Mouse (Mus musculus) C2C12 (cell line): ENCODE measurements around the gene Ints14. TPM values are rescaled to one million over a fixed set of nuclear protein-coding genes. Genes with fewer than 3 reads are reported as not detected.
A peak's percentile ranks its signal among the peaks of the same experiment; 100 is the strongest.

ENCODE experiments used
- H3K27me3 ChIP-seq: one replicate; pipeline ENCODE4 v1.6.1; 2011; ENCODE audit not compliant: control insufficient read depth, insufficient read depth, insufficient read length
- H3K36me3 ChIP-seq: one replicate; pipeline ENCODE4 v1.6.1; 2011; ENCODE audit not compliant: control insufficient read depth, insufficient read depth
- H3K4me3 ChIP-seq: one replicate; pipeline ENCODE4 v1.5.1; 2011; ENCODE audit warnings: mild to moderate bottlenecking, control low read depth; ENCODE audit not compliant: poor library complexity, insufficient read depth, severe bottlenecking
- H3K79me2 ChIP-seq: one replicate; pipeline ENCODE4 v1.6.1; 2011; ENCODE audit not compliant: control insufficient read depth, insufficient read depth
- H3K79me3 ChIP-seq: one replicate; pipeline ENCODE4 v1.6.1; 2011; ENCODE audit warnings: low read depth, control low read depth
- H3ac ChIP-seq: one replicate; pipeline ENCODE3; 2011; ENCODE audit warnings: low read depth; ENCODE audit not compliant: control insufficient read depth, insufficient read length
- CEBPB ChIP-seq: IDR thresholded peaks from one replicate; pipeline ENCODE4 v1.6.1; 2011; ENCODE audit warnings: low read depth, mild to moderate bottlenecking, control low read depth, moderate library complexity
- CTCF ChIP-seq: IDR thresholded peaks from one replicate; pipeline ENCODE4 v1.5.1; 2011; ENCODE audit not compliant: control insufficient read depth, insufficient read depth, insufficient read length
- FOSL1 ChIP-seq: IDR thresholded peaks from one replicate; pipeline ENCODE4 v1.8.0; 2011; ENCODE audit warnings: mild to moderate bottlenecking, low read length; ENCODE audit not compliant: poor library complexity, insufficient read depth, severe bottlenecking
- MAX ChIP-seq: IDR thresholded peaks from one replicate; pipeline ENCODE4 v1.6.1; 2011; ENCODE audit warnings: mild to moderate bottlenecking, control low read depth
- MYOD1 ChIP-seq: IDR thresholded peaks from one replicate; pipeline ENCODE4 v1.6.1; 2011; ENCODE audit warnings: low read depth; ENCODE audit not compliant: control insufficient read depth, insufficient read length
- MYOG ChIP-seq: IDR thresholded peaks from one replicate; pipeline ENCODE4 v1.6.1; 2011; ENCODE audit not compliant: control insufficient read depth, insufficient read length; ENCODE audit errors: extremely low read depth
- USF1 ChIP-seq: IDR thresholded peaks from one replicate; pipeline ENCODE4 v1.6.1; 2011; ENCODE audit warnings: low read depth, mild to moderate bottlenecking, control low read depth, moderate library complexity
- long read RNA-seq, 2 experiments: library from polyadenylated mRNA; unstranded; transcript quantifications; one replicate each; pipeline ENCODE4 v2.0.0; 2019 to 2020
- polyA plus RNA-seq: library from polyadenylated mRNA; unstranded; fragments of >200 nt; fragmentation: generic; extraction: Trizol; gene quantifications from one replicate; pipeline ENCODE4 v1.2.1, GENCODE M21; 2012; ENCODE audit warnings: missing spikeins

Gene Ints14
- polyA plus RNA-seq, result 20.5 TPM
- long read RNA-seq, experiment 1, transcript Ints14-202 (13 exons, 2,820 nt), result major isoform, 12 of 24 reads
- long read RNA-seq, experiment 1, partial matches to known transcripts, result 7 of 24 reads
- long read RNA-seq, experiment 1, other reads (novel, unspliced or antisense), result 2 of 24 reads
- long read RNA-seq, experiment 2, transcript Ints14-201 (13 exons, 2,837 nt), result minor isoform, 13 of 221 reads
- long read RNA-seq, experiment 2, transcript Ints14-202 (13 exons, 2,820 nt), result major isoform, 141 of 221 reads
- long read RNA-seq, experiment 2, partial matches to known transcripts, result 38 of 221 reads
- long read RNA-seq, experiment 2, other reads (novel, unspliced or antisense), result 29 of 221 reads

DNA sequence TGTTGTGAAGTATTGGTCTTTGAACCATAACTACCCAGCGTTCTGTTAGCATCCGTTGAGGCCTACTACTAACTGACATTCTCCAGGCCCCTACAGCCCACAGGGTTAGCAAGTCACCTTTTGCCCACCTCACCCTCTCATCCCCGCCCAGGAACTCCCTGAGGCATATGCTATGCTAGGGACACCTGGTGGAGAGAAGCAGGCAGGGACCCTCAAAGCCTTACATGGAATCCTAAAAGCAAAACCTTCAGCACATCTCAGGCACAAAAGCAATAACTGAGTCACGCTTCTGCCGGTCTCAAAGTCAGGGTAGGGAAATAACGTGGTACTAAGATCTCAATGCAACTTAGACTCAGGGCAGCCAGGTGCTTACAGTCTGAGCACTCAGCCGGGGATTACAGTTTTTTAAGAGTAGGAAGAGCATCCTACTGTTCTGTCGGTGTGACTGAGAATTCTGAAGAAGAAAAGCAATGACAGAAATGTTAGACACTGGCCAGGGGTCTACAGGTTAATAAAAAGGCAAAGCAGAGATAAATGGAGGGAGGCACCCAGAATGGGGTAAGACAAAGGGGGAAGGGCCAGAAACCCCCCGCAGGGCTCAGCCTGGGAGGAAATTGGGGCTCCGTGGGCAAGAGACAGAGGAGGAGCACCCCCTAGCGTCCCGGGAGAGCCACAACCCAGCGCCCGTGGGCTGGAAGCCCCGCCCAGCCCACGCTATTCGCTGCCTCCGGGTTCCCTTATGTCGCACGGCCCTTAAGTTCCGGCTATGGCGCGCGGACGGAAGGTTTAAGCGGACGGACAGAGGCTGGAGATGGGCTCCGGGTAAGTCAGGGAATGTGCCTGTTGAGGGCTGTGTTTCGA is at the start of gene Ints14:
Gene Ints14, plus strand, starts transcription at position 789 of the 861 bp plus-strand sequence.
- H3K36me3 ChIP-seq, result peaks cover 14% of the 10 kb centered on the region
- peaks cover 32% of the 10 kb centered on the region for H3K79me2 ChIP-seq
- peak within 1 kb of the TSS; percentile 43 for H3K4me3 ChIP-seq
- H3K27me3 ChIP-seq, result no peaks in the 10 kb centered on the region
- H3ac ChIP-seq, result peak within 1 kb of the TSS; percentile 90
- H3K79me3 ChIP-seq, result peaks cover 10% of the 10 kb centered on the region
- TF ChIP-seq MYOG (no peak), CTCF (peak; percentile 90), FOSL1 (no peak), MAX (peak; percentile 52)

DNA sequence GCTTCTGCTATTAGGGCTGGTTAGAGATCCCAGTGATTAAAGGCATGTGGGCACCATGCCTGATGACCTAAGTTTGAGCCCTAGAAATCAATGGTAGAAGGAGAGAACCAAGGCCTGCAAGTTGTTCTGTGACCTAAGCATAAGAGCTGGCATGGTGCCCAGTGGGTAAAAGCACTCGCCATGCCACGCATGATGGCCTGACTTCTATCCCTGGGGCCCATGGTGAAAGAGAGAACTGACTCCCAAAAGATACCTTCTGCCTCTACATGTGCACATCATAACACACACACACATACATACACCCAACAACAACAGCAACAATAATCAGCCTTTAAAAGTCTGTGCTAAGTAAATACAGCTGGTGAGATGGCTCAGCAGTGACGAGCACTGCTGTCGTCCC is 47.3 kb upstream of the Ints14 start:
- TF ChIP-seq MAX (no peak), USF1 (no peak), FOSL1 (no peak), CEBPB (no peak), MYOG (no peak)
- Histone ChIP-seq H3K79me3 (no peaks in the 10 kb centered on the region), H3K36me3 (peaks cover 4% of the 10 kb centered on the region), H3K27me3 (no peaks in the 10 kb centered on the region), H3K79me2 (no peaks in the 10 kb centered on the region), H3ac (no peak overlapping the region), H3K4me3 (no peak overlapping the region)

DNA sequence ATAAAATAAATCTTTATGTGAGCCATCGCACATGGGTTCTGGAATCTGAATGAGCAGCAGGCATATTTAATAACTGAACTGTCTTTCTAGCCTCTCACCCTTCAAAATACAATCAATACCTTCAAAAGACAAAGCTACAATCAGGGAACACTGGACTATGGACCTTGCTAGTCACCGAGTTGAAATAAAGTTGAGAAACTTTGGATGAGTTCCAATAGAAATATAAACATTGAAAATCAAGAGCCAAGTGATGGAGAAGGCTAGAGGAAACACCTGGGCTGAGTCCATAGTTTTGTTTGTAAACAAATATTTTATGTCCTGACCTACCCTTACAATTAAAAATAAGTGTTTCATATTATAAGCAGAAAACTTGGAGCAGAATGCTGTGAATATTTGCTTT is 46.7 kb upstream of the Ints14 start:
- Histone ChIP-seq H3K27me3 (no peaks in the 10 kb centered on the region), H3ac (no peak overlapping the region), H3K79me3 (no peaks in the 10 kb centered on the region), H3K79me2 (no peaks in the 10 kb centered on the region), H3K36me3 (peaks cover 4% of the 10 kb centered on the region), H3K4me3 (no peak overlapping the region)
- TF ChIP-seq MYOD1 (no peak), MAX (no peak), CEBPB (no peak), CTCF (no peak)

DNA sequence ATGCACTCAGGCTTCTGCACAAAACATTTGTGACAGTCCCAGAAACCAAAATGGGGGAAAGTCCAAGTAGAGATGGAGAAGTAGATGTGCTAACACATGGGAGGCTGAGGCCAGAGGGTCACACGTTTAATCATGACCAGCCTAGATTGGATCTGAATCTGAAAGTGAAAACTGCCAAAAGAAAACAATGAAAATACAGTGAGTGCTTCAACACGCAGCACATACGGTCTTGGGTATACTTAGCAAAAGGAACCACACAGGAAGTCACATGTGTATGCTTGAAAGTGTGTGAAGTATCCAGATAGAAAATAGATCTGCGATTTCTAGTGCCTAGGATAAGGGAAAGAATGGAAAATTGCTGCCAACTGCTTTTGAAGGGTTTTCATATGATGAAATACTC is 46.1 kb upstream of the Ints14 start:
- no peaks in the 10 kb centered on the region for H3K79me3 ChIP-seq
- no peak overlapping the region for H3ac ChIP-seq
- H3K4me3 ChIP-seq, result no peak overlapping the region
- H3K27me3 ChIP-seq, result no peaks in the 10 kb centered on the region
- H3K36me3 ChIP-seq, result peaks cover 4% of the 10 kb centered on the region
- TF ChIP-seq CTCF, result no peak
- TF ChIP-seq MAX, result no peak
- TF ChIP-seq MYOD1, result no peak
- TF ChIP-seq CEBPB, result no peak
- no peak for TF ChIP-seq USF1
- no peak for TF ChIP-seq FOSL1
- TF ChIP-seq MYOG, result no peak
- no peaks in the 10 kb centered on the region for H3K79me2 ChIP-seq

DNA sequence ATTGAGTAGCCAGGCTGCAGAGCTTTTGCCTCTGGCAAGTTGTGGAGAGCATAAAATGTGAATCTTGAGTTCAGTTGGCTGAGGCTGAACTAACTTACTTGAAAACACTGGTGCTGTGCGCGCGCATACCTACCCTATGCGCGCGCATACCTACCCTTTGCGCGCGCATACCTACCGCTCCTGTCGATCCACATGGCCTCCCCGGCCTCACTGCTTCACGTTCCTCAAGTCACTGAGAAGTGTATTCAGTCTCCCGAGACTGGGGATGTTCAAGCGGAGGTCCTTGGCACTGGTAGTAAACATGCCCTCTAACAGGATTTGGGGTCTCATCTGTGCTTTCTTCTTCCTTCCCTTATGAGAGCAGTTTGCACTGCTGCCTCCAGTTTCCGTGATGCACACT is 42.1 kb upstream of the Ints14 start:
- Histone ChIP-seq H3K79me2 (no peaks in the 10 kb centered on the region), H3K79me3 (no peaks in the 10 kb centered on the region), H3ac (no peak overlapping the region), H3K27me3 (no peaks in the 10 kb centered on the region), H3K36me3 (no peaks in the 10 kb centered on the region), H3K4me3 (no peak overlapping the region)
- TF ChIP-seq CEBPB, result no peak
- no peak for TF ChIP-seq USF1
- TF ChIP-seq MAX, result no peak
- no peak for TF ChIP-seq CTCF
- no peak for TF ChIP-seq MYOD1
- TF ChIP-seq FOSL1, result no peak
- TF ChIP-seq MYOG, result no peak
